8 mouse cellular contexts compared by ENCODE assay signal in genomic region chr3:89091811-89092508, GRCm38 (mm10). TPM values are rescaled to one million over a fixed set of nuclear protein-coding genes. Genes with fewer than 3 reads are reported as not detected.
DNase-seq lines count a peak whose midpoint lies in the region; ATAC-seq and TF ChIP-seq lines count a peak whose summit lies in the region.

No protein-coding gene starts in this region.

- peaks cover 12% of the 10 kb centered on the region for H3K4me1 ChIP-seq in kidney, postnatal 0 days (replicated peaks; ENCODE audit: insufficient read depth, low read length)
- H3K4me1 ChIP-seq in hindbrain, embryonic 16.5 days (ENCODE audit: control insufficient read depth, insufficient read depth, low read depth, low read length), result peaks cover 18% of the 10 kb centered on the region
- H3K4me1 ChIP-seq in neural tube, embryonic 11.5 days (ENCODE audit: control insufficient read depth, insufficient read depth, low read length), result peaks cover 21% of the 10 kb centered on the region

- H3K9ac ChIP-seq in kidney, postnatal 0 days (ENCODE audit: low read depth, low read length), result peak overlapping the region; percentile 69; the same call in 1 of the 2 replicates
- H3K9ac ChIP-seq in hindbrain, embryonic 16.5 days (ENCODE audit: low read depth, low read length), result peak overlapping the region; percentile 78
- peak overlapping the region; percentile 54 for H3K9ac ChIP-seq in neural tube, embryonic 11.5 days (ENCODE audit: low read length)

- peaks cover 3% of the 10 kb centered on the region; the same call in 1 of the 2 replicates for H3K27me3 ChIP-seq in kidney, postnatal 0 days (ENCODE audit: insufficient read depth, low read length)
- H3K27me3 ChIP-seq in hindbrain, embryonic 16.5 days (replicated peaks; ENCODE audit: control insufficient read depth, insufficient read depth, low read length), result no peaks in the 10 kb centered on the region
- peaks cover 17% of the 10 kb centered on the region for H3K27me3 ChIP-seq in neural tube, embryonic 11.5 days (ENCODE audit: control insufficient read depth, insufficient read depth, low read length)

- 13% methylated on average over 20 of the region's 20 CpGs for WGBS in kidney, postnatal 0 days
- 7% methylated on average over 20 of the region's 20 CpGs for WGBS in hindbrain, embryonic 16.5 days
- WGBS in neural tube, embryonic 11.5 days, result 8% methylated on average over 20 of the region's 20 CpGs

- H3K36me3 ChIP-seq in kidney, postnatal 0 days (ENCODE audit: insufficient read depth, low read length), result peaks cover 8% of the 10 kb centered on the region; the same call in 1 of the 2 replicates
- peaks cover 29% of the 10 kb centered on the region for H3K36me3 ChIP-seq in hindbrain, embryonic 16.5 days (ENCODE audit: control insufficient read depth, insufficient read depth, low read length)
- peaks cover 6% of the 10 kb centered on the region for H3K36me3 ChIP-seq in neural tube, embryonic 11.5 days (ENCODE audit: control insufficient read depth, insufficient read depth, low read length)

- no peak overlapping the region for H3K27ac ChIP-seq in kidney, postnatal 0 days
- peak overlapping the region; percentile 9; the same call in 1 of the 2 replicates for H3K27ac ChIP-seq in hindbrain, embryonic 16.5 days (ENCODE audit: low read depth, low read length)
- no peak overlapping the region for H3K27ac ChIP-seq in neural tube, embryonic 11.5 days (ENCODE audit: low read depth, low read length)

- no peak for ATAC-seq in kidney, postnatal 0 days (replicated peaks; ENCODE audit: low FRiP score, low read depth)
- no peak for ATAC-seq in hindbrain, embryonic 16.5 days
- ATAC-seq in neural tube, embryonic 11.5 days (ENCODE audit: insufficient read depth, low FRiP score, low TSS enrichment), result no peak

- peak overlapping the region; percentile 100 for H3K4me2 ChIP-seq in kidney, postnatal 0 days (ENCODE audit: low read length)
- peak overlapping the region; percentile 95 for H3K4me2 ChIP-seq in hindbrain, embryonic 16.5 days (ENCODE audit: low read length)
- peak overlapping the region; percentile 99 for H3K4me2 ChIP-seq in neural tube, embryonic 11.5 days (ENCODE audit: low read depth)

- peak overlapping the region; percentile 64 for H3K4me3 ChIP-seq in kidney, postnatal 0 days (replicated peaks; ENCODE audit: low read depth, low read length)
- peak overlapping the region; percentile 70 for H3K4me3 ChIP-seq in hindbrain, embryonic 16.5 days (ENCODE audit: low read length)
- peak overlapping the region; percentile 57 for H3K4me3 ChIP-seq in neural tube, embryonic 11.5 days (ENCODE audit: low read depth, low read length)

- H3K9me3 ChIP-seq in kidney, postnatal 0 days (replicated peaks; ENCODE audit: low read length), result no peaks in the 10 kb centered on the region
- no peaks in the 10 kb centered on the region for H3K9me3 ChIP-seq in hindbrain, embryonic 16.5 days (ENCODE audit: control insufficient read depth, low read length)
- no peaks in the 10 kb centered on the region for H3K9me3 ChIP-seq in neural tube, embryonic 11.5 days (ENCODE audit: control insufficient read depth, low read length)

- DNase-seq in kidney, postnatal 0 days (ENCODE audit: low spot score), result no peak
- no peak for DNase-seq in kidney, adult 8-10 months
- DNase-seq in cerebellum, postnatal 10 days, result peak; percentile 46 to 50
- no peak for DNase-seq in neural tube, embryonic 11.5 days (ENCODE audit: low spot score)
- no peak for DNase-seq in layer of hippocampus, postnatal 36 days
- DNase-seq in adrenal gland, postnatal 14 days, result no peak
- no peak for DNase-seq in kidney, adult 9 months

- no peak for TF ChIP-seq CTCF in kidney, postnatal 0 days (IDR thresholded peaks at IDR 0.05; ENCODE audit: low read depth)

RNA-seq across cellular contexts. Expression of gene Rusc1, which starts 1.2 kb away (rescaled TPM):
- polyA plus RNA-seq in kidney, postnatal 0 days (2015; fragmentation: Nextera tagmentation; extraction: Ambion mirVana), result 19.8 TPM in 2 replicates
- polyA plus RNA-seq in hindbrain, embryonic 16.5 days (2015; fragmentation: Nextera tagmentation; extraction: Ambion mirVana), result 101 and 112 TPM in 2 replicates
- 39.2 and 48.9 TPM in 2 replicates for polyA plus RNA-seq in neural tube, embryonic 11.5 days (2014; fragmentation: Nextera tagmentation; extraction: Ambion mirVana)
- 100 to 1,000 TPM; 129 to 137 TPM for total RNA-seq in layer of hippocampus, postnatal 36 days (2021)
- 19.8 and 21.5 TPM in 2 replicates for total RNA-seq in adrenal gland, postnatal 14 days (2021)

RNA-seq across cellular contexts. Expression of gene Gm43738, which starts 8.9 kb away (rescaled TPM):
- not detected in 2 replicates for polyA plus RNA-seq in kidney, postnatal 0 days (2015; fragmentation: Nextera tagmentation; extraction: Ambion mirVana)
- not detected in 2 replicates for polyA plus RNA-seq in hindbrain, embryonic 16.5 days (2015; fragmentation: Nextera tagmentation; extraction: Ambion mirVana)
- polyA plus RNA-seq in neural tube, embryonic 11.5 days (2014; fragmentation: Nextera tagmentation; extraction: Ambion mirVana), result 0.12 TPM in 1 of 2 replicates, not detected in the other
- not detected for total RNA-seq in layer of hippocampus, postnatal 36 days (2021)
- not detected in 2 replicates for total RNA-seq in adrenal gland, postnatal 14 days (2021)

RNA-seq across cellular contexts. Expression of gene Fdps, which starts 9.8 kb away (rescaled TPM):
- polyA plus RNA-seq in kidney, postnatal 0 days (2015; fragmentation: Nextera tagmentation; extraction: Ambion mirVana), result 138 and 150 TPM in 2 replicates
- 511 and 525 TPM in 2 replicates for polyA plus RNA-seq in hindbrain, embryonic 16.5 days (2015; fragmentation: Nextera tagmentation; extraction: Ambion mirVana)
- 384 TPM in 2 replicates for polyA plus RNA-seq in neural tube, embryonic 11.5 days (2014; fragmentation: Nextera tagmentation; extraction: Ambion mirVana)
- 10 to 100 TPM; 78.8 to 80.0 TPM for total RNA-seq in layer of hippocampus, postnatal 36 days (2021)
- total RNA-seq in adrenal gland, postnatal 14 days (2021), result 99.6 and 157 TPM in 2 replicates

RNA-seq across cellular contexts. Expression of gene Pklr, which starts 44.0 kb away (rescaled TPM):
- polyA plus RNA-seq in kidney, postnatal 0 days (2015; fragmentation: Nextera tagmentation; extraction: Ambion mirVana), result 3.7 and 6.8 TPM in 2 replicates
- 0.10 and 0.11 TPM in 2 replicates for polyA plus RNA-seq in hindbrain, embryonic 16.5 days (2015; fragmentation: Nextera tagmentation; extraction: Ambion mirVana)
- 1.5 and 2.4 TPM in 2 replicates for polyA plus RNA-seq in neural tube, embryonic 11.5 days (2014; fragmentation: Nextera tagmentation; extraction: Ambion mirVana)
- total RNA-seq in layer of hippocampus, postnatal 36 days (2021), result not detected
- total RNA-seq in adrenal gland, postnatal 14 days (2021), result 1.6 and 15.1 TPM in 2 replicates

Comparison
In these comparisons a context has a peak if more than half of its experiments do, and no peak if none do; other contexts are left out.
1. DNase-seq: peak in cerebellum, postnatal 10 days (2 of 2); none in kidney, postnatal 0 days (single experiment), kidney, adult 8-10 months (0 of 2), neural tube, embryonic 11.5 days (single experiment), layer of hippocampus, postnatal 36 days (0 of 2), adrenal gland, postnatal 14 days (single experiment) and kidney, adult 9 months (single experiment).
2. Peak in every context shown above with its lines, with median percentiles within 50 percentile points of each other: H3K4me2 ChIP-seq, H3K4me3 ChIP-seq and H3K9ac ChIP-seq.